Mouse (Mus musculus) limb, embryonic 15.5 days (tissue): ENCODE results near the gene Prkcq. TPM values are rescaled to one million over a fixed set of nuclear protein-coding genes. Genes with fewer than 3 reads are reported as not detected.

Source experiments
- ATAC-seq: fragments of 200-750 bp; cut with Nextera tagmentation; 2 replicates; pipeline ENCODE4 v1.8.0; 2017; ENCODE audit warnings: low read depth, moderate TSS enrichment; ENCODE audit not compliant: insufficient number of reproducible peaks, low FRiP score, low TSS enrichment
- H3K27ac ChIP-seq: fragments of 300-500 bp; sonication (generic); 2 replicates; pipeline ENCODE4 v1.5.1; 2015; ENCODE audit warnings: moderate library complexity, mild to moderate bottlenecking, inconsistent platforms
- H3K27me3 ChIP-seq: fragments of 300-500 bp; sonication (generic); 2 replicates; pipeline ENCODE4 v1.6.1; 2015; ENCODE audit warnings: inconsistent platforms
- H3K36me3 ChIP-seq: fragments of 300-500 bp; sonication (generic); 2 replicates; pipeline ENCODE4 v1.6.1; 2015; ENCODE audit warnings: inconsistent platforms
- H3K4me1 ChIP-seq: fragments of 300-500 bp; sonication (generic); 2 replicates; pipeline ENCODE4 v1.6.1; 2015; ENCODE audit warnings: inconsistent platforms
- H3K4me2 ChIP-seq: fragments of 300-500 bp; sonication (generic); 2 replicates; pipeline ENCODE4 v1.6.1; 2015; ENCODE audit warnings: mild to moderate bottlenecking, inconsistent platforms
- H3K4me3 ChIP-seq: fragments of 300-500 bp; sonication (generic); 2 replicates; pipeline ENCODE4 v1.5.1; 2015; ENCODE audit warnings: mild to moderate bottlenecking, inconsistent platforms
- H3K9ac ChIP-seq: fragments of 300-500 bp; sonication (generic); 2 replicates; pipeline ENCODE4 v1.6.1; 2015; ENCODE audit warnings: inconsistent platforms
- H3K9me3 ChIP-seq: fragments of 300-500 bp; sonication (generic); 2 replicates; pipeline ENCODE4 v1.6.1; 2016; ENCODE audit warnings: inconsistent platforms
- WGBS: fragments of 180-500 bp; shearing (Covaris S2); methylation state at CpG from one replicate; pipeline ENCODE4 v1.1.7; 2015; 5-methylcytosine and 5-hydroxymethylcytosine counted together
- polyA plus RNA-seq: library from polyadenylated mRNA; unstranded; fragments of >200 nt; fragmentation: Nextera tagmentation; extraction: Ambion mirVana; gene quantifications from 2 replicates; pipeline ENCODE4 v1.2.1, GENCODE M21; 2015

The Prkcq gene
- polyA plus RNA-seq, 1 experiment from 2014 or later, result 3.9 TPM

DNA sequence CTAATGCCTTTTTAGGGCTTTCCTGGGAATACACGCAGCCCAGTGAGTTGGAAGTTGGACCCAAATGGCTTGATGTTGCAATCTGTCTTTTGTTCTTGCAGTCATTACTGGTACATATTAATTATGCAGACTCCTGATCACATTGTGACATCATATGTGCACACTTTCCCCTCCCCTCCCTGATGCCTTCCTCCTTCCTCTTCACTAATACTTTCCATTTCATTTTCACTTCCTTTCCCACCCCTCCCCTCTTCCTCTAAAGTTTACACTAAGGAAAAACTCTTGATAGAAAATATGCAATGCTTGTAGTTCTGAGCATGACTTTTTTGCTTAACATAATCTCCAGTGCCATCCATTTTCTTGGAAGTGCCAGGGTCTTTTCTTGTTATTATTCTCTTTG is 16.4 kb downstream of the Prkcq start:
- 81% methylated on average over 1 of the region's 1 CpGs for WGBS
- H3K27ac ChIP-seq, result no peak overlapping the region
- H3K4me1 ChIP-seq, result no peaks in the 10 kb centered on the region
- no peak overlapping the region for H3K9ac ChIP-seq
- no peak for ATAC-seq
- H3K9me3 ChIP-seq, result no peaks in the 10 kb centered on the region
- no peaks in the 10 kb centered on the region for H3K36me3 ChIP-seq
- H3K4me3 ChIP-seq, result no peak overlapping the region
- no peaks in the 10 kb centered on the region for H3K27me3 ChIP-seq
- H3K4me2 ChIP-seq, result no peak overlapping the region

GRCm38 (mm10) chr2:11189150-11189767 is 17.4 kb downstream of the Prkcq start:
- no peak overlapping the region for H3K9ac ChIP-seq
- H3K9me3 ChIP-seq, result no peaks in the 10 kb centered on the region
- no peak overlapping the region for H3K4me2 ChIP-seq
- H3K4me1 ChIP-seq, result no peaks in the 10 kb centered on the region
- no peaks in the 10 kb centered on the region for H3K27me3 ChIP-seq
- no peak overlapping the region for H3K4me3 ChIP-seq
- no peak for ATAC-seq
- 83% methylated on average over 4 of the region's 4 CpGs for WGBS
- no peaks in the 10 kb centered on the region for H3K36me3 ChIP-seq
- no peak overlapping the region for H3K27ac ChIP-seq

DNA sequence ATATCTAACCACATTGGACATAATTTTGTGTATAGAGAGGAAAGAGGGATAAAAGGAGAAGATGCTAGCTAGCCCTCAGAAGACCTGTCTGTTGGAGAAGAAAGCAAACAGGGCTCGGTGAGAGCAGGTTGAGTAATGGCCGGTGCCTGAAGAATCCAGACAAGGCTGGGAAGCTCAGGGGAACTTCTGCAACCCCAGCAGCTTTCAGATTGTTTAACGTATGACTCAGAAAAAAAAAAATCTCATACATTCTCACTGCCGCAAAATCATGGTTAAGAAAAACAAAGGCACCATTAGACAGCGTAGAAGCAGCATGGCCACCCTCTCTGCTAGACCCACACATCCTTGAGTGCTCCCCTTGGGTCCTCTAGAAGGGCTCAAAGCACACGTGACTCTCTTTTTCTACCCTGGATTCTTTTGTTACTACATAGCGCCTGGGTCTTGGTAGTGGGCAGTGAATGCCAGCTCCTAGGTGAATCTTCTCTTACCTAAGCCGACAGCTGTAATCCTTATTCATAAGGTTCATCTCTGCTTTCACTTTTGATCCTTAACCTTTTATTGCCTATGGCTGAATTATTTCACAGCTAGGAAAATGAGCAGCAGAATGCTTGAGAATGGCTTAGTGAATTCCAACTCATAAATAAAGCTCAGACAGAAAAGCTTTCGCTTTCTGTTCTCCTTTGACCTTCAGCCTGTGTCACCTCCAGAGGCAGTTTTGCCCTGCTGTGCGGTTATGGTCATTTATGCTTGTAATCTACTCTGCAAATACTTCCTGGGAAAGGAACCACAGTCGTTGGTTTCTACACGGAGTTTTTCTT is 20.6 kb downstream of the Prkcq start:
- Histone ChIP-seq H3K4me2 (no peak overlapping the region), H3K4me3 (no peak overlapping the region), H3K4me1 (no peaks in the 10 kb centered on the region), H3K27ac (no peak overlapping the region), H3K27me3 (no peaks in the 10 kb centered on the region), H3K9ac (no peak overlapping the region), H3K36me3 (no peaks in the 10 kb centered on the region), H3K9me3 (no peaks in the 10 kb centered on the region)
- ATAC-seq, result no peak
- WGBS, result 52% methylated on average over 12 of the region's 12 CpGs

- H3K4me3 ChIP-seq, result no peak overlapping the region
- H3K36me3 ChIP-seq, result no peaks in the 10 kb centered on the region
- no peak for ATAC-seq
- 56% methylated on average over 6 of the region's 6 CpGs for WGBS
- H3K4me2 ChIP-seq, result no peak overlapping the region
- H3K27me3 ChIP-seq, result no peaks in the 10 kb centered on the region
- no peaks in the 10 kb centered on the region for H3K9me3 ChIP-seq
- H3K4me1 ChIP-seq, result no peaks in the 10 kb centered on the region
- no peak overlapping the region for H3K9ac ChIP-seq
- no peak overlapping the region for H3K27ac ChIP-seq
These were observed 21.3 kb downstream of the Prkcq start for GRCm38 (mm10) chr2:11193099-11193618.

- Histone ChIP-seq H3K4me1 (no peaks in the 10 kb centered on the region), H3K9ac (no peak overlapping the region), H3K27ac (no peak overlapping the region), H3K27me3 (no peaks in the 10 kb centered on the region), H3K4me3 (no peak overlapping the region), H3K36me3 (no peaks in the 10 kb centered on the region), H3K4me2 (no peak overlapping the region), H3K9me3 (no peaks in the 10 kb centered on the region)
- no peak for ATAC-seq
- 73% methylated on average over 5 of the region's 5 CpGs for WGBS
These were observed 22.9 kb downstream of the Prkcq start for GRCm38 (mm10) chr2:11194732-11195340.

DNA sequence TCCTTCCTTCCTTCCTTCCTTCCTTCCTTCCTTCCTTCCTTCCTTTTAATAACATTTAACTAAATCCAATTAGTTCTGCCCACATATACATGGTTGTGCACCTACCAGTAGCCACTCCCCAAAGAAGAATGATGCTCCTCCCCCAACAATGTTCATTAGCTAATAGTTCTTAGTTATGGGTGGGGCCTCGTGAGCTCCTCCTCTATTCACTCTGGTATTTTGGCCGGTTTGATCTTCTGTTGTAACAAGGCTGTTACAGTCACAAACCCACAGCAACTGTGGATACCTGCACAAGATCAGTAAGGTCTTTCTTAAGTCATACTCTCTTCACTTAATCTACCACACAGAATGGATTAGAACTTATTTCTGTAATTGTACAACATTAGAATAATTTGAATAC is 24.2 kb downstream of the Prkcq start:
- no peak for ATAC-seq
- WGBS, result 83% methylated on average over 2 of the region's 2 CpGs

DNA sequence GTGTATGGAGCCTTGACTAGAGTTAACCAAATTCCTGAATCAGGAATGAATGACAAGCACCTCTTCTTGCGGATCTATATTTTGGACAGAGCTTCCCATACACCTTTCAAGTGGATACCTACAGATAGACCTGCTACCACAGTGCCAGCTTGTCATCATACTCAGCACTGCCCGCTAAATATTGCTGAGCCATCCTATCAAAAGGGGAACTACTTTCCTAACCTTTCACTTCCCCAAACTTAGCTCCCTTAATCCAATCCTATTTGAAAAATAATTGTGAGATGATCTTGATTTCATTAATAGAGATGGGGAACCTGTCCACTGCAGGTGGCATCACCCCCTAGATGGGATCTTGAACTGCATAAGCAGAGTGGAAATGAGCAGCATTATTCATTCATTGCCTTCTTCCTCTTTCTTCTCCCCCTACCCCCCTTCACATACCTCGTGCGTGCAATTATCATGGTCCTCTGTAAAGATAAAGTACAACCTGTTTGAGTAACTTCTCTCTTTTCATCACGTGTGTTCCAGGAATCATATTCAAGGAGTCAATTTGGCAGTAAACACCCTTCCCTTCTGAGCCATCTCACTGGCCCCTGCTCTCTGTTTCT is 25.1 kb downstream of the Prkcq start:
- ATAC-seq, result no peak
- Histone ChIP-seq H3K9ac (no peak overlapping the region), H3K4me3 (no peak overlapping the region), H3K36me3 (no peaks in the 10 kb centered on the region), H3K4me1 (no peaks in the 10 kb centered on the region), H3K9me3 (no peaks in the 10 kb centered on the region), H3K4me2 (no peak overlapping the region), H3K27ac (no peak overlapping the region), H3K27me3 (no peaks in the 10 kb centered on the region)
- 78% methylated on average over 5 of the region's 5 CpGs for WGBS

More for the DNA sequence above, 24.2 kb downstream of the Prkcq start:
- Histone ChIP-seq H3K4me1 (no peaks in the 10 kb centered on the region), H3K27me3 (no peaks in the 10 kb centered on the region), H3K4me3 (no peak overlapping the region), H3K27ac (no peak overlapping the region), H3K4me2 (no peak overlapping the region), H3K9me3 (no peaks in the 10 kb centered on the region), H3K9ac (no peak overlapping the region), H3K36me3 (no peaks in the 10 kb centered on the region)

- no peaks in the 10 kb centered on the region for H3K27me3 ChIP-seq
- no peak overlapping the region for H3K4me2 ChIP-seq
- no peaks in the 10 kb centered on the region for H3K36me3 ChIP-seq
- no peak overlapping the region for H3K4me3 ChIP-seq
- H3K9ac ChIP-seq, result no peak overlapping the region
- no peak for ATAC-seq
- no peak overlapping the region for H3K27ac ChIP-seq
- H3K4me1 ChIP-seq, result no peaks in the 10 kb centered on the region
- no peaks in the 10 kb centered on the region for H3K9me3 ChIP-seq
- WGBS, result 75% methylated on average over 5 of the region's 5 CpGs
These were observed 27.7 kb downstream of the Prkcq start for GRCm38 (mm10) chr2:11199624-11200023.

GRCm38 (mm10) chr2:11202841-11203240 is 30.9 kb downstream of the Prkcq start:
- WGBS, result 88% methylated on average over 11 of the region's 11 CpGs
- ATAC-seq, result no peak
- H3K9me3 ChIP-seq, result no peaks in the 10 kb centered on the region
- H3K27me3 ChIP-seq, result no peaks in the 10 kb centered on the region
- H3K4me2 ChIP-seq, result no peak overlapping the region
- no peaks in the 10 kb centered on the region for H3K4me1 ChIP-seq
- H3K27ac ChIP-seq, result no peak overlapping the region
- H3K36me3 ChIP-seq, result no peaks in the 10 kb centered on the region
- H3K9ac ChIP-seq, result no peak overlapping the region
- no peak overlapping the region for H3K4me3 ChIP-seq

DNA sequence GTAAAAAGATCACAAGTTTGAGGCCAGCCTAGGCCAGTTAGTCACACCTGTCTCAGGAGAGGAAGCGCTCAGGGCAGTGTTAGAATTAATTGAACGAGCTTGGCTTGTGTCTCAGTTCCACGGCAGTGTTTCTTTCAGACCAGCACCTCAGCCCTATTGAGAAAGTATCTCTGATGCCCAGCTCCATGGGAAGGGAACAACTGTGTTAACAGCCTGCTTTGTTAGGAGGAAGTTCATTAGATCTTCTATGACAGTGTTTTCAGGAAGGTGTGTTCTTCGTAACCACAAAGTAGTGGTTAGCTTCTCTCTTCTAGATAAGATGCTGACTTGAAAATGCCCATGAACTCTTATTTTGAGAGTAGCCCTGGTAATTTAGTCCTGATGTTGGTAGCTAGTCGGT is 31.4 kb downstream of the Prkcq start:
- no peak for ATAC-seq
- no peak overlapping the region for H3K9ac ChIP-seq
- no peak overlapping the region for H3K27ac ChIP-seq
- H3K4me2 ChIP-seq, result no peak overlapping the region
- no peaks in the 10 kb centered on the region for H3K36me3 ChIP-seq
- no peaks in the 10 kb centered on the region for H3K9me3 ChIP-seq
- H3K4me3 ChIP-seq, result no peak overlapping the region
- H3K4me1 ChIP-seq, result no peaks in the 10 kb centered on the region
- WGBS, result 50% methylated on average over 5 of the region's 5 CpGs
- no peaks in the 10 kb centered on the region for H3K27me3 ChIP-seq

DNA sequence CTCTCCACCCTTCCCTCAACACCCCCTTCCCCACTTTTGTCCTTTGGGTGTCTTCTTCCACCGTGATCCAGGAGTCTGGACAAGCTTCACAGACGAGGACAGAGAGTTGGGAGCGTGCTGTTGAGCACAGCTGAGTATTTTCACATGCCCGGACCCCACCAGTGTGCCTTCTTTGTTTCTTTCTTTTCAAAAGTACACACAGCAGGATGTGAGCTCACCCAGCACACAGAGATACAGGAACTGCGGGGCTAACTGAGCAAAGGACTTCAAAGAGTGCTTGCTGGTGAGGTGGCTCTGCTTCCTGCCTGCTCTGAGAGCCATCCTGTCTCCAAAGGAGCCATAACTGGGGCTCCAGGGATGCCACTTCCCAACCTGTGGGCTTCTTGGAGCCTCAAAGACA is 32.3 kb downstream of the Prkcq start:
- Histone ChIP-seq H3K9ac (no peak overlapping the region), H3K9me3 (no peaks in the 10 kb centered on the region), H3K4me1 (no peaks in the 10 kb centered on the region), H3K27me3 (no peaks in the 10 kb centered on the region), H3K4me3 (no peak overlapping the region), H3K4me2 (no peak overlapping the region), H3K36me3 (no peaks in the 10 kb centered on the region), H3K27ac (no peak overlapping the region)
- ATAC-seq, result no peak
- WGBS, result 68% methylated on average over 5 of the region's 5 CpGs

GRCm38 (mm10) chr2:11204961-11205360 is 33.1 kb downstream of the Prkcq start:
- Histone ChIP-seq H3K9me3 (no peaks in the 10 kb centered on the region), H3K27ac (no peak overlapping the region), H3K36me3 (no peaks in the 10 kb centered on the region), H3K4me1 (no peaks in the 10 kb centered on the region), H3K4me2 (no peak overlapping the region), H3K27me3 (no peaks in the 10 kb centered on the region), H3K4me3 (no peak overlapping the region), H3K9ac (no peak overlapping the region)
- ATAC-seq, result no peak
- WGBS, result 79% methylated on average over 9 of the region's 9 CpGs
